Mouse (Mus musculus): ENCODE data around the gene Lgals3. TPM values are rescaled to one million over a fixed set of nuclear protein-coding genes. Genes with fewer than 3 reads are reported as not detected.
"Not testable (repeated sequence)": the region's sequence is repeated elsewhere in the genome, so short reads cannot be mapped to it uniquely, and the experiment has no call there.

Lgals3 gene
- total RNA-seq (2014; rRNA removed) (6.8 and 7.2 TPM in 2 replicates), polyA plus RNA-seq (2012; rRNA removed) (5.2 and 7.9 TPM in 2 replicates)

- TF ChIP-seq POLR2A (IDR thresholded peaks at IDR 0.05; ENCODE audit: extremely low read depth, insufficient read depth, low read length) (no peak), CTCF (IDR thresholded peaks at IDR 0.05; ENCODE audit: low read depth, low read length) (no peak)
- no peaks in the 10 kb centered on the region for H3K27me3 ChIP-seq (ENCODE audit: control insufficient read depth, insufficient read depth, low read length)
- 68% methylated on average over 9 of the region's 9 CpGs for WGBS
- H3K9ac ChIP-seq (ENCODE audit: low read depth, low read length): no peak within 1 kb of the TSS
- no peaks in the 10 kb centered on the region; the same call in 1 of the 2 replicates for H3K4me1 ChIP-seq (ENCODE audit: control insufficient read depth, insufficient read depth, low read length)
- H3K27ac ChIP-seq (replicated peaks; ENCODE audit: insufficient read depth, low read depth, low read length): no peak within 1 kb of the TSS
- H3K79me2 ChIP-seq (ENCODE audit: control insufficient read depth, insufficient read depth, low read length): no peaks in the 10 kb centered on the region
- no peak within 1 kb of the TSS for H3K4me3 ChIP-seq (ENCODE audit: insufficient read depth, low read depth, low read length)
- H3K36me3 ChIP-seq (ENCODE audit: control insufficient read depth, insufficient read depth, low read length): no peaks in the 10 kb centered on the region
- DNase-seq (ENCODE audit: extremely low read depth, low read depth, low spot score): no peak
Measured at GRCm38 (mm10) chr14:47367461-47367860, at the start of gene Lgals3. Gene Lgals3, plus strand, starts transcription at chr14:47367751.

DNA sequence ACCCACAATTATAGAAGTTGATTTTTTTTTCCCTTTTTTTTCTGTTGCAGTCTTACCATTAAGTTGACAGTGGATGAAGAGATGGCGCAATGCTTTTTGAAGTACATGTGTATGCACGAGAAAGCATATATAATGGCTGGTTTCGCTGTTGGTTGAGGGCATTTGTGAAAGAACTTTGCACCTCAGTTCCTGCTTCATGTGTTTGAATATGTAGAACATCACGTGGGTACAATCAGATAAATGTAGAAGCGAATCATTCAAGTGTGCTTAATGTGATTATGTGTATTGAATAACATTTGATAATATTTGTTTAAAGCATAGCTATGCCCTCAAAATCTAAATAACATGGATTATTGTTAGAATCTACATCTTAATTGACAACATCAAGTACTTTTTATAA, 48.2 kb upstream of the Lgals3 start:
- TF ChIP-seq CTCF (IDR thresholded peaks at IDR 0.05; ENCODE audit: low read depth, low read length): no peak
- no peak for TF ChIP-seq POLR2A (IDR thresholded peaks at IDR 0.05; ENCODE audit: extremely low read depth, insufficient read depth, low read length)
- Histone ChIP-seq H3K4me3 (ENCODE audit: insufficient read depth, low read depth, low read length) (no peak overlapping the region), H3K27ac (replicated peaks; ENCODE audit: insufficient read depth, low read depth, low read length) (no peak overlapping the region), H3K4me1 (ENCODE audit: control insufficient read depth, insufficient read depth, low read length) (no peaks in the 10 kb centered on the region), H3K27me3 (ENCODE audit: control insufficient read depth, insufficient read depth, low read length) (no peaks in the 10 kb centered on the region), H3K36me3 (ENCODE audit: control insufficient read depth, insufficient read depth, low read length) (peaks cover 37% of the 10 kb centered on the region), H3K9ac (ENCODE audit: low read depth, low read length) (no peak overlapping the region), H3K79me2 (ENCODE audit: control insufficient read depth, insufficient read depth, low read length) (no peaks in the 10 kb centered on the region; the same call in 1 of the 2 replicates)
- no peak for DNase-seq (ENCODE audit: extremely low read depth, low read depth, low spot score)
- WGBS: 78% methylated on average over 5 of the region's 5 CpGs

GRCm38 (mm10) chr14:47321581-47321980, 46.0 kb upstream of the Lgals3 start:
- H3K27ac ChIP-seq (replicated peaks; ENCODE audit: insufficient read depth, low read depth, low read length); H3K4me3 ChIP-seq (ENCODE audit: insufficient read depth, low read depth, low read length); H3K4me1 ChIP-seq (ENCODE audit: control insufficient read depth, insufficient read depth, low read length); H3K27me3 ChIP-seq (ENCODE audit: control insufficient read depth, insufficient read depth, low read length); DNase-seq (ENCODE audit: extremely low read depth, low read depth, low spot score); H3K9ac ChIP-seq (ENCODE audit: low read depth, low read length); H3K79me2 ChIP-seq (ENCODE audit: control insufficient read depth, insufficient read depth, low read length): not testable (repeated sequence)
- 99% methylated on average over 7 of the region's 8 CpGs for WGBS
- H3K36me3 ChIP-seq (ENCODE audit: control insufficient read depth, insufficient read depth, low read length): peaks cover 27% of the 10 kb centered on the region

- Histone ChIP-seq H3K4me3 (ENCODE audit: insufficient read depth, low read depth, low read length) (no peak overlapping the region), H3K27ac (replicated peaks; ENCODE audit: insufficient read depth, low read depth, low read length) (no peak overlapping the region), H3K27me3 (ENCODE audit: control insufficient read depth, insufficient read depth, low read length) (no peaks in the 10 kb centered on the region), H3K9ac (ENCODE audit: low read depth, low read length) (no peak overlapping the region), H3K4me1 (ENCODE audit: control insufficient read depth, insufficient read depth, low read length) (no peaks in the 10 kb centered on the region), H3K79me2 (ENCODE audit: control insufficient read depth, insufficient read depth, low read length) (no peaks in the 10 kb centered on the region), H3K36me3 (ENCODE audit: control insufficient read depth, insufficient read depth, low read length) (peaks cover 3% of the 10 kb centered on the region; the same call in 1 of the 2 replicates)
- no peak for DNase-seq (ENCODE audit: extremely low read depth, low read depth, low spot score)
- TF ChIP-seq POLR2A (IDR thresholded peaks at IDR 0.05; ENCODE audit: extremely low read depth, insufficient read depth, low read length): no peak
- TF ChIP-seq CTCF (IDR thresholded peaks at IDR 0.05; ENCODE audit: low read depth, low read length): no peak
- 86% methylated on average over 9 of the region's 9 CpGs for WGBS
Measured at GRCm38 (mm10) chr14:47325965-47326761, 41.4 kb upstream of the Lgals3 start.

DNA sequence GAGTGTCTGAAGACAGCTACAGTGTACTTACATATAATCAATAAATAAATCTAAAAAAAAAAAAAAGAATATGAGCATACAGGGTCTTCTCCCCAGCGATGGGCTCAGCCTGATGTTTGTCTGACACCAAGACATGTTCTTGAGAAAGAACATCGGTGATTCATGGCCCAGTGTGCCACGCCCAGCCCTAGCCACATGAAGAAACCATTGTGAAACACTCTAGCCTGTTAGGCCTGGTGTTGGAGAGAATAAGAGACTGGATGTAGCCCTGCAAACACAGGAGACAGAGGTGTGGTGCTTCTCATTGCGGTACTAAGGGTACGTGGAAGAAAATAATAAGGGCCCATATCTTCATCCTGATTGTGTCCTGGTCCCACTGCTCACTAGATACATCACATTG, 40.2 kb upstream of the Lgals3 start:
- Histone ChIP-seq H3K79me2 (ENCODE audit: control insufficient read depth, insufficient read depth, low read length) (no peaks in the 10 kb centered on the region), H3K9ac (ENCODE audit: low read depth, low read length) (no peak overlapping the region), H3K27ac (replicated peaks; ENCODE audit: insufficient read depth, low read depth, low read length) (no peak overlapping the region), H3K4me3 (ENCODE audit: insufficient read depth, low read depth, low read length) (no peak overlapping the region), H3K27me3 (ENCODE audit: control insufficient read depth, insufficient read depth, low read length) (no peaks in the 10 kb centered on the region), H3K36me3 (ENCODE audit: control insufficient read depth, insufficient read depth, low read length) (peaks cover 3% of the 10 kb centered on the region; the same call in 1 of the 2 replicates), H3K4me1 (ENCODE audit: control insufficient read depth, insufficient read depth, low read length) (no peaks in the 10 kb centered on the region)
- DNase-seq (ENCODE audit: extremely low read depth, low read depth, low spot score): no peak
- TF ChIP-seq CTCF (IDR thresholded peaks at IDR 0.05; ENCODE audit: low read depth, low read length): no peak
- TF ChIP-seq POLR2A (IDR thresholded peaks at IDR 0.05; ENCODE audit: extremely low read depth, insufficient read depth, low read length): no peak
- WGBS: 92% methylated on average over 5 of the region's 5 CpGs

- no peak for DNase-seq (ENCODE audit: extremely low read depth, low read depth, low spot score)
- H3K4me3 ChIP-seq (ENCODE audit: insufficient read depth, low read depth, low read length): no peak overlapping the region
- TF ChIP-seq POLR2A (IDR thresholded peaks at IDR 0.05; ENCODE audit: extremely low read depth, insufficient read depth, low read length): no peak
- no peak for TF ChIP-seq CTCF (IDR thresholded peaks at IDR 0.05; ENCODE audit: low read depth, low read length)
- no peaks in the 10 kb centered on the region for H3K79me2 ChIP-seq (ENCODE audit: control insufficient read depth, insufficient read depth, low read length)
- no peak overlapping the region for H3K9ac ChIP-seq (ENCODE audit: low read depth, low read length)
- no peaks in the 10 kb centered on the region for H3K4me1 ChIP-seq (ENCODE audit: control insufficient read depth, insufficient read depth, low read length)
- H3K27me3 ChIP-seq (ENCODE audit: control insufficient read depth, insufficient read depth, low read length): no peaks in the 10 kb centered on the region
- 77% methylated on average over 5 of the region's 5 CpGs for WGBS
- no peak overlapping the region for H3K27ac ChIP-seq (replicated peaks; ENCODE audit: insufficient read depth, low read depth, low read length)
- no peaks in the 10 kb centered on the region for H3K36me3 ChIP-seq (ENCODE audit: control insufficient read depth, insufficient read depth, low read length)
Measured at GRCm38 (mm10) chr14:47331920-47332319, 35.6 kb upstream of the Lgals3 start.
